Mouse (Mus musculus) lung, adult 18-20 months (tissue): ENCODE measurements at regions not wholly inside any gene's neighbourhood (a gene's known extent, or its start where the extent isn't known, plus 50 kb on each side); places are given as distances from the start of the nearest gene placed in this dataset.
A peak's percentile ranks its signal among the peaks of the same experiment; 100 is the strongest.

ENCODE experiments used
- DNase-seq, 2 experiments: peaks; one replicate each; pipeline ENCODE4 v3.0.0; 2022; ENCODE audit warnings: mixed read lengths in 2 of 2

DNA sequence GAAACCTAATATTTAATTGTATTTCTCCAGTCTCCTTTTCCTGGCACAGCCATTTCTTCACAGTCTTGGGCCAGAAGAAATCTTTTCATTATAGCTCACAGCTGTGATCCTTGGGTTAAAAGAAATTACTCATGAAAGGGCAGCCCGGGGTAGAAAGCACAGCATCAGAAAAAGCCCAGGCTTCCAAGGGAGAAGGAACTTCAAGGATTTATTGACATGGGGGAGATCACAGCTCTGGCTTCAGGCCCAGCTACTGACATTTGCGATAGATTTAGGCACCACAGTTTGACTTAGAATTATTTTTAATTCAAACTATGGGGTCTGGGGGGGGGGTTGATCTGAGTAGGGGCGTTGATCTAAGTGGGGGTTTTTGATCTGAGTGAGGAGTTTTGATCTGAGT is 291.3 kb downstream of the Gm9195 start:
- DNase-seq = no peak

DNA sequence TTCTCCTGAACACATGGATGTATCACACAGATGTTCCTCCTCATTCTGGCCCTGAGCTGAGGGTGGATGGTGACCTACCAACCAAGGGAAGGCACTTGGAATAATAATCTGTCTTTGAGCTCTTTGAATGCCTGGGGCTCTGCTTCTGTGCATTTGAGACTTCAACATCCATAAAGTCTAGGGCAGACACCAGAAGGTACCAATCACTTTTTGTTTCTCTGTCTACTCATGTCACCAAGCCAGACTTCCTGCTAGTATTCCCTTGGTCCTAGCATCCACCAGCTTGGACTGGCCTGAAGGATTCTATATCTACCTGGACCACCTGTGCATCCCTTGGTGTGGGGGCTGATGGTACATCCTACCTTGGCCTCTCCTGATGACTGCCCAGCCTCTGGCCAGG is 291.7 kb downstream of the Gm9195 start:
- DNase-seq = no peak

DNA sequence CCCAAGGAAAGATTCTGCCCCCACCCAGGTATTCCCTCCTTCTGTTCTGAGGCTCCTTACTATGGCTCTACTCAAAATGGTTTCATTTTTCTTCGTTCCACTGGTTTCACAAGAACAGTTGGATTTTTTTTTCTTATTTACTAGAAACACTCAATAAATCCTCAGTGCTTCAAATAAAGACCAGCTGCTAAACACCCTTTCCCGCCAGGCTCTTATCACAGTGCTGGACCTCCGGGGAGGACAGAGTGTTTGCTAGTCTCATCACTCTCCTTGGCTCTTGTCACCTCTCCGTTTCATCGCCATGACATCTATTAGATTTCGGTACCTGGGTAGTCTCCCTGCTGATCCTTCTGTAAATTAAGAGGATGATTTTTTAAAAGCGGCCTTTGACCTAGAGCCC is 293.7 kb downstream of the Gm9195 start:
- no peak for DNase-seq

DNA sequence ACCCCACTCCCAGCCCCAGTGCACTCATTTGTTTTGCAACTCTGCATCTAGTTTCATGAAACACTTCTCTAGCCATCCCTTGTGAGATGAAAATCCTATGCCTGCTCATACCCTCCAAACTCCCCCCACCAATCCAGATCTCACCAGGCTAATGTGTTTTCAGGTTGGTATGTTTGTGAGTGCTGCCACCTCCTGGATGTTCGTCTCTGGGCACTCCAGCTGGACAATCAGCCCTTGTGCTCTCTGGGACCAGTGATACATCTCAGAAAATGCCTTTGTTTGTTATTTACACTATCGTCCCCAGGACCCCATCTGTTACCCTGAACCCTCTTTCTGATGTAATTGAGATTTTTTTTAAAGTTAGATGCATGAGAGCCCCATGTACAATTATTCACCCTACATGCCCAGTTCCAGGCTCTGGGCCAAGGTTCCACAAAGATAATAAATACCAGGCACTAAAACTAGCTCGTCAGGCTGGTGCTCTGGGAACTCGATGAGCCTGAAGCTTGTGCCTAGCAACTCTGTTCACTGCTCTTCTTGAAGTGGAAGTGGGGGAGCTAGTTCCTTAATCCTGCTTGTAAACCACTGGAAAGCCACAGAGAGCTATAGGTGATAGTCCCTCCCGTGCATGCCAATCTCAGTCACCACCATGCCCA is 304.2 kb downstream of the Gm9195 start:
- DNase-seq = no peak

DNA sequence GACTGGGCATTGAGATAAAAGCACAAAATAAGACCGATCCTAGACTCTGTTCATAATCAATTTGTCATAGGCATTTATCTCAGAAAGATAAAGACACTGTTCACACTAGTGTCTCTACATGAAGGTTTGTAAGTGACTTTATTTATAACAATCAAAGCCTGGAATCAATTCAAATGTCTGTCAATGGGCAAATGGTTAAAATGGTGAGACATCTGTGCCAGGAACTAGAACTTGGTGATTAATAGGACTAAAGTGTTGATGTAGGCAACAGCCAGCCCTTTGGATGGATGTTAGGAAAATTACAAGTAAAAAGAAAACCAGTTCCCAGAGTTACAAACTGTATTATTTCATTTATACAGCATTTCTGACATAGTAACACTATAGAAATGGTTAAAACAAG is 315.9 kb downstream of the Gm9195 start:
- no peak for DNase-seq

DNA sequence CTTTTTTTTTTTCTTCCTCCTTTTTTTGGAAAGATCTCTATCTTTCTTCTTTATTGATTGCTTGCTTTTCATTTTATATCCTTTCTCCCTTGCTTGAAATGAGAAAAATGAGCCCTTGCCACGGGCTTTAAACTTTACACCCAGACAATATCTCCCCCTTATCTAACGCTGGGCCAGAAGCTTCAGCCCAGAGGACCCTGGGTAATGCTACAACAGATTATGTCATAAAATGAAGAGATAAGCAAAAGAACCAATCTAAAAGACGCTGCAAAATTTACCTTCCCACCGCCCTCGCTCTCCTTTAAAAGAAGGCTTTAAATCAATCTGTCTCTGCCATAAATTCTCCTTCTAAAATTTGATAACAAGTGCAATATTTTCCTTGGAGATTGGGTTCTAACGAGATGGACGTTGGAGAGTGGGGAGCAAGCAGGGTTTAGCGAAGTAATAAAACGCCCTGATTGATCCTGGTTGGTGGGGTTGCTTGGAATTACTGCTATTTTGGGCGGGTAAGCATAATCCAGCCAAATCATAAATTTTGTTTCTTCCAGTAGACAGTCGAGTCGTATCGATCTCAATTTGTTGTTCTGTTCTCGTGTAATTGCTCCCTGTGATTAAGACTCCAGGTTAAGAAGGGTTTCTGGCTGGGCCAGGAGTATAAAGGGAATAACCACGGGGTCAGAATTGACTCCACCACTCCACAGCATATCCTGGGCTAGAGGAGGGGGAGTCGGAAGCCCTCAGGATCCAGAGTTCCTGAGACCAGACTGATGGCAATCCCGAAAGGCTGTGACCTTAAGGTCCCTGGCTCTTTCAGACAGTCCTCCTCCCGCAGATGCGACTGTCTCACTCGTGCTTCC is 318.9 kb downstream of the Gm9195 start:
- no peak for DNase-seq

DNA sequence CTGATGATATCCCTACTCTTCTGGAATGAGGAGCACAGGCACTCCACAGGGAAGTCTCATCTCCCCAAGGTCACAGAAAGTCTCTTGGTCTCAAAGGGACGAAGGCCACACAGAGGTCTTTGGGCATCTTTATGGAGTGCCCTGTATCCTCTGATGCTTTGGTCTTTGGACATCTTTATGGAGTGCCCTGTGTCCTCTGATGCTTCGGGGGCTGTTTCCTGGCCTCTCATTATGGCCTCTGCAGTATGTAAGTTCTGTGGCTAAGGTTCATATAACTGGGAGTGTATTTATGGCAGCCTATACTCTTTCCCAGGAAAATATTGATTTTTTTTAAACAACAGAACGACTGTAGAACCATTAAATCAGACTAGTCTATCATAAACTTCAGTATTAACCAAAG is 319.9 kb downstream of the Gm9195 start:
- DNase-seq = no peak

DNA sequence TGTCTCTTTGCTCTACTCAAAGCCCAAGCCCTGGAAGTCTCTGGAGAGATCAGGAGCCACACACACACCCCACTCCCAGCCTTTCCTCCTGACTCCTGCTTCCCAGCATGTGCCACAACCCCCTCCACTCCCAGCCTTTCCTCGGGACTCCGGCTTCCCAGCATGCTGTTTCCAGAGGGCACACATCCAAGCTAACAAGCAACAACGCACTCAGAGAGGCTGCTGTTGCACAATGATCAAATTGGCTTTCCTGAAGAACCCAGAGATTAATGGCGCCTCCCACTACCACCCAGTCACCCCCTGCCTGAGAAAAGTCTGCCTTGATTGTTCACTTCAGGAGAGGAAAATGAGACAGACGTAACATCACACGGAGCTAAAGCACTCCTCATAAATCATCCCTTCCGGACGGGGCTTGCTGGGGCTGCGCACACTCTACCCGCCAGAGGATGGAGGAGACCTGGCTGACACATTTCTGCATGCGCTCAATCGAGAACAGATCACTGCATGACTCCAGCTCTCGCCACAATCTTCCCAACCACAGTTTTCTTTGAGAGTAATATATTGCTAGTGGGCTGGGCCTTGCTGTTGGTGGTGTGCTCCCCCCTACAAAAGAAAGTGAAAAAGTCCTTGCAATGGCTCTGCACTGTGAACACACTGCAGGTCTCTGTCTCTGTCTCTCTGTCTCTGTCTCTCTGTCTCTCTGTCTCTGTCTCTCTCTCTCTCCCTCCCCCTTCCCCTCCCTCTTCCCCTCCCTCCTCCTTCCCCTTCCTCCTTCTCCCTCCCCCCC is 332.9 kb downstream of the Gm9195 start:
- peak in 1 of 2 experiments; percentile 15 for DNase-seq

DNA sequence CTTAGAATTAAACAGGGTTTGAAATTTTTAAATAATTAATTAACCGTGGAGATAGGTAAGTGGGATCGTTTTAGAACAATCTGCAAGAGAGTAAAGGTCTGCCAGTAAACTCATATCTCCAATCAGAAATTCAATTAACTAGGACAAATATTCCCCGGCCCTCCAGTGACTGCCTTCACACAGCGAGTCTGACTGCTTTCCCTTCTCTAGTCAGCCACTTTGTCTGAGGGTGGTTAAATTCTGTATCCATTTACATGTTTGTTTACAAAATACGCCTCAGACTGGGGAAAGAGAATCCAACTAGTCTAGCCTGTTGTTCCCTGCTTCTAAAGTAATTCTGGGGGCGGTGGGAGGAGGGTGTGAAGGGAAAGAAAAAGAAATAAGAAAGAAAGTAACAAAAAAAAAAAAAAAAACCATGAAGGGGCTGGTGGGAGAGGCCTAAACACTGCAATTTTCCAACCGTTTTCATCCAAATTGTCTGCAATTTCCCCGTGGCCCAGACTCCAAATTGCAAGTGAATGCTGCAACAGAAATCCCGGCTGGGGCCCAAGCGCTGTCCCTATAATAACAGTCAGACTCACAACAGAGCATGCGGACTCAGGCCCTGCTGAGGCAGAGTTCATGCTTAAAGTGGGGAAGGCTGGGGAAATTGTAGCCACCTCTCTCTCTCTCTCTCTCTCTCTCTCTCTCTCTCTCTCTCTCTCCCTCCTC is 336.3 kb downstream of the Gm9195 start:
- DNase-seq = no peak

DNA sequence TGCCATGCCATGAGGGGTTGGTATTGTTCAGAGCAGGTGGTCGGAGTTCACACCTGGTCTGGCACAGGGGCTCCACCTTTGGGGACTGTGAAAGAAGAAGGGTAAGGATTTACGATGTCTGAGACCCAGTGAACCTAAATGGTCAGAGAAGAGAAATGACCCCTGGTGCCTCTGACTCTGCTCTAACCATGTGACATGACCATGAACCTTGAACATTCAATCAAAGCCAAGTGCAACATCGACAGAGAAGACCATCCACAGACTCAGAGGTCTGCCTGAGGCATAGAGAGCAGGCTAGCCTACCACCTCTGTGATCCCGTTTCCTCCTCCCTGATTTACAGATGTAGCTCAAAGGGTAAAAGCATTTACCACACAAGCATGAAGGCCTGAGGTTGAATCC is 340.0 kb downstream of the Gm9195 start:
- DNase-seq = no peak

DNA sequence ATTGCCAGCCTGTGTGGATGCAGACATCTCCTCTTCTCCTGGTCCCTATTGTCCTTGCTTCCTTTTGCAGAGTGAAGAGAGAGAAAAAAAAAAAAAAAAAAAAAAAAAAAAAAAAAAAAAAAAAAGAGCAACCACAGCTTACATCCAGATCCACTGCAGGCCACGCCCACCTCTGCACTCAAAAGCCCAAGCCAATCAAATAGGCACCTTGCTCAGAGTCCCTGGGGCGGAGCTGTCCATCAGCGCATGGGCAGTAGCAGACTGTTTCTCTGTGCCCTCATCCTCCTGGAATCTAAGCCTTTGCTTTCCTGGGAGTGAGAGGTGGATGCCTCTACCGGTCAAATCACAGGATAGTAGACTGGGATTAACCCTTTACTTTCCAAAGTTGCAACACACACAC is 342.2 kb downstream of the Gm9195 start:
- peak in 1 of 2 experiments; percentile 4 for DNase-seq

DNA sequence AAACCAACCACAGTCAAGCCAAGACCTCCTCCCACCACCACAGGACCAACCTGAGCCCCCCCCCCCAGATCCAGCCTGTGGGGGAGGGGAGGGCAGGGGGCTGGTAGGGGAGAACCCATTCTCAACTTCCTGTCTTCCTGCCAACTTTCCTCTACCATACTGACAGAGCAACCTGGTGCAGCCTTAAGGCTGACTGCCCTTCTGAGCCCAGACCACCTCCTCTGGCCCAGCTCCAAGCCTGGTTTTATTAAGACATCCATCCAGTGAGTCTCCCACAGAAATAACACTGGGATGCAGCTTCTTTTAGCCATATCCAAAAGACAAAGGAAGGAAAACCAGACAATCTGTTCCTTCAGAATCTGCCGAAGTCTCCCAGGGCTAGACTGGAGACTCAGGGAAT is 342.8 kb downstream of the Gm9195 start:
- DNase-seq = no peak

DNA sequence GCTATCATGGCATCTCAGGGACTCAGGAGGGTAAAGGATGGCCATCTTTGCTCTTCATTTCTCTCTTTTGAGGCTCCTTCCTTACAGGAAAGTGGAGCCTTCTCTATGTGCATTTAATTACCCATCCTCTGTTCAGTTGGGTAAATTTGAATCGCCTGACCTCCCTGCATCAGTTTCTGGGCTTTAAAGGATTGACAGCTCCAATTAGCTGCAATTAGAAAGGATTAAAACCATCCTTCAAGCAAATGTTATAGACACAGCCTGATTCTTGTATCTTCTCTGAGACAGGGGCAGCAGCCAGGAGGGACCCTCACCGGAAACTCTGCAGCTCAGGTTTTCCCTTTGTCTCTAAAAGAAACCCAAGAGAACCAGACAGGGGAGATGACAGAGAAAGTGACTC is 345.3 kb downstream of the Gm9195 start:
- no peak for DNase-seq

DNA sequence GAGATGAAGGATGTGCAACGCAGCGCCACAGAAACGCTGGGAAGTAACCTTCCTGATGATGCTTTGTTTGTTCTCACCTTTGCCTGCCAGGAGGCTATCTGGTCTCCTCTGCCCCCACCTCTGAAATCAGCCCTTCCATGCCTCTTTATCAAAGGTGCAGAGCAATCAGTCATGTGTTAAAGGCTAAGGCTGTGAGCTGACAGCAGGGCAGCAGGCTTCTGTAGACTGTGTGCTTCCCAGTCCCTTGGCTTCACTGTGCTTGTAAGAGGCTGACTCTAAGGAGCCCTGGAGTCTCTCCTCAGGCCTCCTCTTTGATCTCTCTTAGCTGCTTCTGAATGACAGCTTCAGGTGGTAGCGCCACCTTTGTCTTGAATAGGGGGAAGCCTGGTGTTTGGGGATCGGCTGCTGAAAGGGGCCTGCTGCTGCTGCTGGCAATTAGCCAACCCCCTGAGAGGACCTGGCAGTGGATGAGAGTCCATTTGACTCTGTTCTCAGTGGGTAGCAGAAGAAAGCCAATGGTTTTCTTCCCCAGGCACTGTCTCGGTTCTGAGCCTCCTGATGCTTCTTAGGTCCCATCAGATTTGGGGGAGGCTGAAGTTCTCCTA is 348.7 kb downstream of the Gm9195 start:
- no peak for DNase-seq

DNA sequence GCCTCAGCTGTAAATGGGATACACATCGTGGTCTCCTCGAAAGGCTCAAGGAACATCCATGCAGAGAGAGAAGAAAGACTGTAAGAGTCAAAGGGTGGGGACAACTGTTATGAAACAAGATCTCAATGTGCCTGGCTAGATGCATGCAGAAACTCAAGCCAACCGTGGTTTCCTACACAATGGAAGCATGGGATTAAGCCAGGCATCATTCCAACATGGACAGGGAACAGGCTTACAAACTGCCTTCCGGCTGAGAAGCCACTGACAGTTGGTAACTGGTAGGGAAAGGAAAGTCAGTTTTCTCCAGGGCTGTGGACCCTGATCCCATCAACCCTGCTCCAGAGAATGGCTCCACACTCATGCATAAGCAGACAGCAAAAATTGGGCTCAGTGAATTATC is 350.5 kb downstream of the Gm9195 start:
- DNase-seq = no peak

DNA sequence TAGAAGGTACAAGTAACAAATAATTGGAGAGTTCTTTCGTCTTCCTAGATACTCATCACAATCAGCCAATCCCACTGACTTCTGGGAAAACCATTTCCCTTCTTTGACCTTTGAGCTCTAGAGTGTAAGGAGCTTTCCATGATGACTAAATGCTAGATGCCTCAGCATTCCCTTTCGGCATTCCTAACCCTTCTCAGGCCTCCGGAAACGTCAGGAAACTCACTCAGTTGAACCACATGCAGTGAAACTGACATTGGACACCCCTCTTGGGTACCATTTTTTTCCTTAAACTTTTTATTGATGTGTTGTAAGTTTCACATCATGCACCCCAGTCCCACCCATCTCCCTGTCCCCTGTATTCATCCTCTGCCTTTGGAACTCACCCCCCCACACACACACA is 361.5 kb downstream of the Gm9195 start:
- DNase-seq = no peak

DNA sequence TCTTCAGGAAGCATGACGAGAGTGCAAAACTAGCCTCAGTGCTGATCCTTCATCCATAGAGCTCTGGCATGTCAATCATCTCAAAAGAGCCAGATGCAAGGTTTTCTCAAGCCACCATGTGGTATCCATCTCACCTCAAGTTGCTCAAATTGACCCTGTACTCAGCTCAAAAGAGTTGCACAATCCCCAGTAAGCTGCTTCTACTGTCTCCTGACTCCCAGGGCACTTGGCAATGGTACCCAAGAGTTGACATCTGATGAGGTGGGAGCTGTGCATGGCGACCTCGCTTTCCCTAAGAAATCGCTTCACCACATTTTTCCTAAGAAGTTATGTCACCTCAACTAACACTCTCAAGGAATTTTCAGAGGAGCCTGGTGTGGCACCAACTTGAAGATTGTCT is 369.9 kb downstream of the Gm9195 start:
- DNase-seq = peak; percentile 10 to 30

DNA sequence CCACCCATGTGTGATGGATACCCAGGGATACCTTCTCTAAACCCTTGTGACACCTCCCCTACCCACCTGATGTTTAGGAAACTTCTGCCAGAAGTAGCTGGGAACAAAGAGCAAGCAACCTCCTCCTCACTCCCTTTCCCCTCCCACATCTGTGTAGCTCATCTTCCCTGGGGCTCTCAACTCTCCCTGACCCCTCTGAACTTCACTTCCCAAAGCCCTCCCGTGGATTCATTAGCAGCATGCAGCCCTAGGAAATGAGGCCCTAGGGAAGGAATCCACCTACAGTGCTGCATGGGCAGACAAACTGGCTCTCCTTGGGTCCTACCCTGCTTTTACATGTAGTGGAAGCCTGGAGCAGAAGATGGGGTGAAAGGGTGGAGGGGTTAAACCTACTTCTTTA is 370.6 kb downstream of the Gm9195 start:
- no peak for DNase-seq

DNA sequence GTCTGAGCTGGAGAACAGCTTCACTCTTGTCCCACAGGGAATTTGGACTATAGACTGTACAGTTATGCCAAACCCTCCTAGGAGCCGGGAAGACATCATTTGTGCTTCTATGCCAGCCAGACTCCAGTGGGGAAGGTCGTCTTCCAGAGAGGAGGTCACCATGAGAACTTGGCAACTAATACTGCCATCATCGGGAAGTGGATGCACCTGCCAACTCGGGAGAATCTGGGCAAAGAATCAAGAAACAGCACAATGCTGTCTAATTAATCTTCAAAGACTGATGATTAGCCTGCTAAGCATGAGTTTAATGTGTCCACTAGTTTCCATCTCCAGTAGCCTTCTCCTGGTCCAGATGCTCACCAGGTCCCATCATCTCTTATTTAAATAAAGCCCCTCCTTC is 374.8 kb downstream of the Gm9195 start:
- DNase-seq = no peak

DNA sequence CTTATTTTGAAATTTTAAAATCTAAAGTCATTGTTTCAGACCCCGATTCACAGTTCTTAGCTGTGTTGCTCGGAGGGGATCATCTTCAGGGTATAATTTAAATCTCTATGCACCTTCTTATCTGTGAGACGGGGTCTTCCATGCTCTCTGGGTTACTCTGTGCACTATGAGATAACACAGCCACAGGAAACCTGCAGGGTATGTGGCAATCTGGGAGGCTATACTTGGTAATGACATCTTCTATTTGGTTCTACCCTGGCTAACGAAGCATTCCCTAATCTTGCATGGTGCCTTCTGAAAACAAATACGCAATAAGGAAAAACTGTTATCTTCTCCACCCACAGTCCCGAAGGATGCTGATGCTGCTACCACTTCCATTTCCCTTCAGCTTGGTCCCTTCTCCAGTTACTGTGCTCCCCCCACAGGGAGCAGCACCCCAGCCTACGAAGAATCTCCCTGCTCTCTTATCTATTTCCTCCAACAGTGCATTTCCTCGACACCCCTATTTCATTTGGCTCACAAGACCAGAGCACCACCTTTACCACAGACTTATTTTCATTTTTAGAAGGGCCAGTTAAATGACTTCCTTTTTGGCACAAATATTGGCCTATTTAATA is 378.2 kb downstream of the Gm9195 start:
- no peak for DNase-seq

DNA sequence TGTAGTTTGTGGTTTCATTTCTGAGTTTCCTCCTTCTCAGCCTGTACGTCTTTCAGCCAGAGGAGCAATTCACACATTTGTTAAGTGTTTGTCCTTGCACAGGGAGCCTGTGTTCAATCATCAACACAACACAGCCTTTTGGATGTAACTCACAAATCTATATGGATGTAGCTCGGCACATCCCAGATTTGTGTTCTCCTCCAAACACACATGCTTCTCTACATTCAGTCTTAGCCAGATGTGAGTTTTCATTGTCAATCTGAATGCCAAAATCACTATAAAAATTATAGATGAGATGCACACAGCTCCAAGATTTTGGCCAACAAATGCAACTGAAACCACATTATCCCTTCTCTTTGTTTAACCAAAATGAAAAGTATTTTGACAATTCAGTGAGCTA is 380.9 kb downstream of the Gm9195 start:
- DNase-seq = no peak

DNA sequence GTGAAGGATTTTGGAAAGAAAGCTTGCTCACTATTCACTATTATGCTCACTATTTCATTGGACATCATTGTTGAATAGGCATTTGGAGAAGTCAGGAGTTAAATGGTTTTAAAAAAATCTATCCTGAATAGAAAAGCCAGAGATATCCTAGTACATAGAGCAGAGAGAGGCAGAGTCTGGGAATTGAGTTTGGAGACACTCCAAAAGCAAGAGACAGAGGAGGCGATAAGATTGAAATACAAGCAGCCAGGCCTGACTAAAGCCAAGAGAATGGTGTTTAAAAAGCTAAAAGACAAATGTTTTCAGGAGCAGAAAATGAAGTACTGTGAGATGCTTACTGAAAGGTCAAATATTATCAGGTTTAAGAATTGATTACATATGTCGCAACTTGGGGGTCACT is 400.1 kb downstream of the Gm9195 start:
- DNase-seq = no peak
